Mouse (Mus musculus): ENCODE measurements around the gene Kcnk18. TPM values are rescaled to one million over a fixed set of nuclear protein-coding genes. Genes with fewer than 3 reads are reported as not detected.

Gene Kcnk18
- polyA plus RNA-seq, 1 experiment: not detected

DNA sequence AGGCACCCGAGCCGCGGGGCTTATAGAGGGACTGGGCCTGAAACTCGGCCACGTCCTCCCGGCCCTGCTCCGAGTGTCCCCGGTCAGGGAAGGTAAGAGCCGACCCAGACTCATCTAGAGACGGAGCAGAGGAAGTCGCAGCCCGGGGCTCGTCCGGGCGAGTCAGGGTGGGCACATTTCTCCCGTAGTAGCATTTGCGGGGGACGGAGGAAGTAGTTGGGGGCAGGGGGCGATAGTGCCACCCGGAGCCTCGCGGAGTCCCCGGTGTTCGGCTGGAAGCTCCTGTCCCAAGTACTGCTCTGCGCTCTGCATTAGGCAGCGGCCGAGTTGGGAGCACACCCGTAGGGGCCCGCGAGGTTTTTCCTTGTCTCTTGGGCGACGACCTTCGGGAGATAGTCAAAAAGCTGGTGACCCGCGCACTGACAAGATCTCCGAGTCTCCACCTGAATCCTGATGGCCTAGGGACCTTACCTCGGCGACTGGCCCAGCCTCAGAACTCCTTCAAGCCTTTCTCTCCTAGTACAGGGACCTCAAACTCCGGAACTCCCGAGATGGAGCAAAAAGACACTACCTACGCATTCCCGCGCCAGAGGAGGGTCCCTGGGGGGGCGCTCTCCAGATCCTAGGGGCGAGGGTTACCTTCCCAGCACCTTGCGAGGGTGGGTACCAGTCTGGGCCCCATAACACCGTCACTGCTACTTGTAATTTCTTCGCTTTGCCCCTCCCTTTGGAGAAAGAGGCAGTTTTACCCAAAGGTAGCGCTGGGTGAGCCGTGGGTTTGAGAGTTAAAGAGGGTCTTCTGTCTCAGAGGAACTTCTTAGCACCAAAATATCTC is 24.8 kb upstream of the Kcnk18 start:
- 3% methylated on average over 50 of the region's 50 CpGs for WGBS
- Histone ChIP-seq H3K4me3 (ENCODE audit: low read depth, low read length) (peak overlapping the region; percentile 30), H3K27ac (ENCODE audit: insufficient read depth, low read depth, low read length) (no peak overlapping the region), H3K4me1 (ENCODE audit: control insufficient read depth, insufficient read depth, insufficient read length, low read length) (no peaks in the 10 kb centered on the region; the same call in 1 of the 2 replicates), H3K36me3 (ENCODE audit: control insufficient read depth, insufficient read depth, low read length) (no peaks in the 10 kb centered on the region), H3K27me3 (ENCODE audit: control insufficient read depth, insufficient read depth, low read length) (peaks cover 59% of the 10 kb centered on the region)
- TF ChIP-seq CTCF (IDR thresholded peaks at IDR 0.05; ENCODE audit: extremely low read depth, insufficient read length, insufficient replicate concordance, low read depth, low read length): no peak
- no peak for TF ChIP-seq POLR2A (IDR thresholded peaks at IDR 0.05; ENCODE audit: low read depth, low read length)

- Histone ChIP-seq H3K27ac (ENCODE audit: insufficient read depth, low read depth, low read length) (no peak overlapping the region), H3K27me3 (ENCODE audit: control insufficient read depth, insufficient read depth, low read length) (peaks cover 55% of the 10 kb centered on the region), H3K4me3 (ENCODE audit: low read depth, low read length) (no peak overlapping the region), H3K4me1 (ENCODE audit: control insufficient read depth, insufficient read depth, insufficient read length, low read length) (no peaks in the 10 kb centered on the region; the same call in 1 of the 2 replicates), H3K36me3 (ENCODE audit: control insufficient read depth, insufficient read depth, low read length) (no peaks in the 10 kb centered on the region)
- no peak for TF ChIP-seq CTCF (IDR thresholded peaks at IDR 0.05; ENCODE audit: extremely low read depth, insufficient read length, insufficient replicate concordance, low read depth, low read length)
- TF ChIP-seq POLR2A (IDR thresholded peaks at IDR 0.05; ENCODE audit: low read depth, low read length): no peak
- 17% methylated on average over 9 of the region's 9 CpGs for WGBS
These were observed 23.7 kb upstream of the Kcnk18 start for GRCm38 (mm10) chr19:59195181-59195770.

DNA sequence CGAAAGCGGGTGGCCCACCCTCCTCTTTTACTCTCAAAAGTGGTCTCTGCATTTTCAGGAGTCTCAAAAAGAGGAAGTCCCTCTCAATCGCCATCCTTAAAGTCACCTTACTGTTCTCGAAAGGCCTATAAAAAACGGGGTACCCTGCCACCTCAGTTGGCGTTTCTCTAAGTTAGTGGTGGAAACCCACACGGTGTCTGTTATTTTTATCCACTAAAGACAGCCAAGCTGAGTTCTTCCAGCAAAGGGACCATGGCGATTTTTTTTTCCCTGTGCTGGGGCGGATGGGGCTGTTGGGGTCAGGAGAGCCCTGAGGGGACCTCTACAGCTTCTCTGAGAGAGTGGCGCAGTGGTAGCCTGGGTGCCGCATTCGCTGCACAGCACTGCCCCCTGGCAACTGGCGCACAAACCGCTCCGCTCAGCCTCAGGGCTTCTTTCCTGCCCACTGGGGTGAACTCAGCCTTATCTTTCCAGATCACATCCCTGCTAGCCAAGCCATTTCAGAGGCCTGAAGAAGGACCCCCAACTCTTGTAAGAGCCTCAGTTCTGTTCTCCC is 22.8 kb upstream of the Kcnk18 start:
- 11% methylated on average over 15 of the region's 15 CpGs for WGBS
- H3K36me3 ChIP-seq (ENCODE audit: control insufficient read depth, insufficient read depth, low read length): no peaks in the 10 kb centered on the region
- H3K27me3 ChIP-seq (ENCODE audit: control insufficient read depth, insufficient read depth, low read length): peaks cover 47% of the 10 kb centered on the region
- H3K27ac ChIP-seq (ENCODE audit: insufficient read depth, low read depth, low read length): no peak overlapping the region
- TF ChIP-seq POLR2A (IDR thresholded peaks at IDR 0.05; ENCODE audit: low read depth, low read length): no peak
- TF ChIP-seq CTCF (IDR thresholded peaks at IDR 0.05; ENCODE audit: extremely low read depth, insufficient read length, insufficient replicate concordance, low read depth, low read length): peak; percentile 35; the same call in 1 of the 2 replicates
- H3K4me3 ChIP-seq (ENCODE audit: low read depth, low read length): no peak overlapping the region
- H3K4me1 ChIP-seq (ENCODE audit: control insufficient read depth, insufficient read depth, insufficient read length, low read length): no peaks in the 10 kb centered on the region; the same call in 1 of the 2 replicates

- 32% methylated on average over 7 of the region's 7 CpGs for WGBS
- H3K36me3 ChIP-seq (ENCODE audit: control insufficient read depth, insufficient read depth, low read length): no peaks in the 10 kb centered on the region
- no peak overlapping the region for H3K4me3 ChIP-seq (ENCODE audit: low read depth, low read length)
- TF ChIP-seq POLR2A (IDR thresholded peaks at IDR 0.05; ENCODE audit: low read depth, low read length): no peak
- TF ChIP-seq CTCF (IDR thresholded peaks at IDR 0.05; ENCODE audit: extremely low read depth, insufficient read length, insufficient replicate concordance, low read depth, low read length): peak; percentile 89; the same call in 1 of the 2 replicates
- no peak overlapping the region for H3K27ac ChIP-seq (ENCODE audit: insufficient read depth, low read depth, low read length)
- H3K4me1 ChIP-seq (ENCODE audit: control insufficient read depth, insufficient read depth, insufficient read length, low read length): no peaks in the 10 kb centered on the region; the same call in 1 of the 2 replicates
- peaks cover 36% of the 10 kb centered on the region for H3K27me3 ChIP-seq (ENCODE audit: control insufficient read depth, insufficient read depth, low read length)
These were observed 20.9 kb upstream of the Kcnk18 start for GRCm38 (mm10) chr19:59198161-59198560.

DNA sequence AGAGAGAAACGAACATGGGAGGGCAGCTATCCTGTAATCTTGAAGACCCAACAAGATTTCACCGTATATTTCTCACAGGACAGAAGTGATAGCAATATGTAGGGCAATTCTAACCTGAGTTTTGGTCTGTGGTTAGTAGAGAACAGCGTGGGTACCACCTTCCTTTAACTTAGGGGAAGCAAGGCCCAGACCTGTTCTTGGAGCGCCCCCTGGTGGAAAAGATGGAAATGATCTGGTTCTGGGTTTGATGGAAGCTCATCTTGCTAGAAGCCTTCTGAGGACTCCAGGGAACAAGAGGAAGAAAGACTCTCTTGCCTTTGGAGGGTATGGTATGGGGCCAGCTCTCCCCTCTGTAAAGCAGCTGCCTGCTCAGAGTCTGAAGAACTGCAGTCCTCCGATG is 10.5 kb upstream of the Kcnk18 start:
- TF ChIP-seq CTCF (IDR thresholded peaks at IDR 0.05; ENCODE audit: extremely low read depth, insufficient read length, insufficient replicate concordance, low read depth, low read length) (peak; percentile 72; the same call in 1 of the 2 replicates), POLR2A (IDR thresholded peaks at IDR 0.05; ENCODE audit: low read depth, low read length) (no peak)
- Histone ChIP-seq H3K36me3 (ENCODE audit: control insufficient read depth, insufficient read depth, low read length) (no peaks in the 10 kb centered on the region), H3K27me3 (ENCODE audit: control insufficient read depth, insufficient read depth, low read length) (no peaks in the 10 kb centered on the region), H3K27ac (ENCODE audit: insufficient read depth, low read depth, low read length) (no peak overlapping the region), H3K4me3 (ENCODE audit: low read depth, low read length) (no peak overlapping the region), H3K4me1 (ENCODE audit: control insufficient read depth, insufficient read depth, insufficient read length, low read length) (no peaks in the 10 kb centered on the region)
- 30% methylated on average over 5 of the region's 5 CpGs for WGBS

GRCm38 (mm10) chr19:59208986-59209385 is 10.0 kb upstream of the Kcnk18 start:
- no peak overlapping the region for H3K4me3 ChIP-seq (ENCODE audit: low read depth, low read length)
- no peak overlapping the region for H3K27ac ChIP-seq (ENCODE audit: insufficient read depth, low read depth, low read length)
- H3K4me1 ChIP-seq (ENCODE audit: control insufficient read depth, insufficient read depth, insufficient read length, low read length): no peaks in the 10 kb centered on the region
- no peaks in the 10 kb centered on the region for H3K36me3 ChIP-seq (ENCODE audit: control insufficient read depth, insufficient read depth, low read length)
- TF ChIP-seq CTCF (IDR thresholded peaks at IDR 0.05; ENCODE audit: extremely low read depth, insufficient read length, insufficient replicate concordance, low read depth, low read length) (no peak), POLR2A (IDR thresholded peaks at IDR 0.05; ENCODE audit: low read depth, low read length) (no peak)
- 58% methylated on average over 2 of the region's 2 CpGs for WGBS
- no peaks in the 10 kb centered on the region for H3K27me3 ChIP-seq (ENCODE audit: control insufficient read depth, insufficient read depth, low read length)

DNA sequence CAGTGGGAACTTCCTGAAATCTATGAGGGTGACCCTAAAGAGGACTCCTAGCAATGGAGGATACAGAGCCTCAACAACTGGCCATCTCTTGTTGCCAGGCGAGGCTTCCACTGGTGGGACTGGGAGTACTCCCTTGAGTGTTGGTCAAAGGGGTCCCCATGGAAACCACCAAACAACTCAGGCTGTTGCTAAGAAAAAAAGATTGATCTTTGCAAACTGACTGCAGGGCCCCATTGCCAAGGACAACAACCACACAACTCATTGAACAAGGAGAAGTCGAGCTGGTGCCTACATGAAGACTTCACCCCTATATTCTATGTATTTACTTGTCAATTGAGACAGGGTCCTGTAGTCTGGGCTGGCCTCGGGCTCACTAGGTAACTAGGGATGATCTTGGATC is 2.1 kb upstream of the Kcnk18 start:
- TF ChIP-seq CTCF (IDR thresholded peaks at IDR 0.05; ENCODE audit: extremely low read depth, insufficient read length, insufficient replicate concordance, low read depth, low read length) (no peak), POLR2A (IDR thresholded peaks at IDR 0.05; ENCODE audit: low read depth, low read length) (no peak)
- no peaks in the 10 kb centered on the region for H3K27me3 ChIP-seq (ENCODE audit: control insufficient read depth, insufficient read depth, low read length)
- no peaks in the 10 kb centered on the region for H3K4me1 ChIP-seq (ENCODE audit: control insufficient read depth, insufficient read depth, insufficient read length, low read length)
- WGBS: 74% methylated on average over 3 of the region's 3 CpGs
- H3K27ac ChIP-seq (ENCODE audit: insufficient read depth, low read depth, low read length): no peak overlapping the region
- no peak overlapping the region for H3K4me3 ChIP-seq (ENCODE audit: low read depth, low read length)
- no peaks in the 10 kb centered on the region for H3K36me3 ChIP-seq (ENCODE audit: control insufficient read depth, insufficient read depth, low read length)

All from small intestine, adult 2 months (tissue).